Mouse (Mus musculus): Measurements from ENCODE around the gene Ppm1d. TPM values are rescaled to one million over a fixed set of nuclear protein-coding genes. Genes with fewer than 3 reads are reported as not detected.

The Ppm1d gene
- polyA plus RNA-seq, 3 experiments from 2014 or later: 3.7 to 4.2 (median 3.8) TPM

Other genes with a start within 250 kb of the Ppm1d start
- gene Usp32, start 171.1 kb upstream of the Ppm1d start, polyA plus RNA-seq (2017; shearing (Covaris generic)): 1 to 10 TPM; 5.2 to 9.4 (median 8.8) TPM
- not detected for gene 1700125H20Rik, start 140.8 kb upstream of the Ppm1d start, polyA plus RNA-seq (2017; shearing (Covaris generic))
- 10 to 100 TPM; 14.7 to 16.9 (median 16.3) TPM for gene Appbp2, start 76.1 kb upstream of the Ppm1d start, polyA plus RNA-seq (2017; shearing (Covaris generic))
- 10 to 100 TPM; 25.6 to 48.7 (median 33.9) TPM for gene Bcas3, start 41.9 kb downstream of the Ppm1d start, polyA plus RNA-seq (2017; shearing (Covaris generic))